ENCODE assay signal across 7 mouse cellular contexts in genomic region chr12:108005816-108006626, GRCm38 (mm10). TPM values are rescaled to one million over a fixed set of nuclear protein-coding genes. Genes with fewer than 3 reads are reported as not detected.
DNase-seq lines count a peak whose midpoint lies in the region; ATAC-seq and TF ChIP-seq lines count a peak whose summit lies in the region.

No protein-coding gene starts in this region.

- 1% methylated on average over 56 of the region's 56 CpGs for WGBS in heart, embryonic 10.5 days
- 1% methylated on average over 47 of the region's 56 CpGs for WGBS in kidney, embryonic 14.5 days
- WGBS in liver, embryonic 11.5 days, result 2% methylated on average over 48 of the region's 56 CpGs
- 6% methylated on average over 56 of the region's 56 CpGs for WGBS in olfactory bulb, adult 2 months

- peak; percentile 75 for ATAC-seq in kidney, embryonic 14.5 days (ENCODE audit: low FRiP score, low TSS enrichment)
- ATAC-seq in liver, embryonic 11.5 days (replicated peaks; ENCODE audit: low FRiP score), result peak; percentile 51

- peaks cover 53% of the 10 kb centered on the region for H3K27me3 ChIP-seq in heart, embryonic 10.5 days (ENCODE audit: insufficient read depth, poor library complexity, severe bottlenecking)
- peaks cover 25% of the 10 kb centered on the region for H3K27me3 ChIP-seq in kidney, embryonic 14.5 days (ENCODE audit: control insufficient read depth, insufficient read depth, low read length)
- peaks cover 66% of the 10 kb centered on the region for H3K27me3 ChIP-seq in liver, embryonic 11.5 days (replicated peaks; ENCODE audit: control insufficient read depth, insufficient read depth, low read length)

- TF ChIP-seq POLR2A in olfactory bulb, adult 2 months (IDR thresholded peaks at IDR 0.05; ENCODE audit: insufficient read depth, low read depth, low read length), result 0 out of 2 replicates have a peak, but pooled peaks have one; percentile 42

- H3K4me1 ChIP-seq in heart, embryonic 10.5 days, result peaks cover 26% of the 10 kb centered on the region
- H3K4me1 ChIP-seq in kidney, embryonic 14.5 days (ENCODE audit: control insufficient read depth, insufficient read depth, low read length), result peaks cover 15% of the 10 kb centered on the region
- H3K4me1 ChIP-seq in liver, embryonic 11.5 days (replicated peaks; ENCODE audit: control insufficient read depth, insufficient read depth, low read length), result peaks cover 2% of the 10 kb centered on the region; the same call in 1 of the 2 replicates
- peaks cover 39% of the 10 kb centered on the region for H3K4me1 ChIP-seq in olfactory bulb, adult 2 months (ENCODE audit: control insufficient read depth, insufficient read depth, low read length)

- peak; percentile 11 for DNase-seq in adrenal gland, adult 8-10 months
- peak; percentile 94 for DNase-seq in embryo, embryonic 10 days (ENCODE audit: low spot score)
- peak; percentile 92 for DNase-seq in heart, embryonic 10.5 days (ENCODE audit: low spot score)
- DNase-seq in liver, embryonic 11.5 days (ENCODE audit: low spot score), result peak; percentile 64
- DNase-seq in thymus, postnatal 4 days, result peak; percentile 84

- TF ChIP-seq CTCF in olfactory bulb, adult 2 months (IDR thresholded peaks at IDR 0.05; ENCODE audit: insufficient read depth, low read depth, low read length), result no peak

- H3K4me3 ChIP-seq in heart, embryonic 10.5 days, result peak overlapping the region; percentile 74
- H3K4me3 ChIP-seq in kidney, embryonic 14.5 days (ENCODE audit: low read length), result peak overlapping the region; percentile 40
- H3K4me3 ChIP-seq in liver, embryonic 11.5 days (ENCODE audit: low read depth, low read length), result peak overlapping the region; percentile 34
- H3K4me3 ChIP-seq in olfactory bulb, adult 2 months (ENCODE audit: insufficient read depth, low read depth, low read length), result peak overlapping the region; percentile 37

- H3K4me2 ChIP-seq in kidney, embryonic 14.5 days (replicated peaks; ENCODE audit: low read depth, low read length), result peak overlapping the region; percentile 97
- peak overlapping the region; percentile 77 for H3K4me2 ChIP-seq in liver, embryonic 11.5 days

- peak overlapping the region; percentile 71 for H3K27ac ChIP-seq in heart, embryonic 10.5 days
- H3K27ac ChIP-seq in kidney, embryonic 14.5 days (ENCODE audit: low read depth, low read length), result no peak overlapping the region
- H3K27ac ChIP-seq in liver, embryonic 11.5 days (ENCODE audit: low read depth, low read length), result no peak overlapping the region
- peak overlapping the region; percentile 64 for H3K27ac ChIP-seq in olfactory bulb, adult 2 months (ENCODE audit: insufficient read depth, low read depth, low read length)

- no peaks in the 10 kb centered on the region for H3K36me3 ChIP-seq in heart, embryonic 10.5 days
- H3K36me3 ChIP-seq in kidney, embryonic 14.5 days (ENCODE audit: control insufficient read depth, insufficient read depth, low read length), result no peaks in the 10 kb centered on the region
- H3K36me3 ChIP-seq in liver, embryonic 11.5 days (ENCODE audit: control insufficient read depth, insufficient read depth, low read length), result no peaks in the 10 kb centered on the region

- H3K9me3 ChIP-seq in heart, embryonic 10.5 days, result no peaks in the 10 kb centered on the region
- no peaks in the 10 kb centered on the region for H3K9me3 ChIP-seq in kidney, embryonic 14.5 days (ENCODE audit: control insufficient read depth, low read length)
- no peaks in the 10 kb centered on the region for H3K9me3 ChIP-seq in liver, embryonic 11.5 days (ENCODE audit: control insufficient read depth, low read length)

- peak overlapping the region; percentile 45; the same call in 1 of the 2 replicates for H3K9ac ChIP-seq in kidney, embryonic 14.5 days (ENCODE audit: low read depth, low read length)
- no peak overlapping the region for H3K9ac ChIP-seq in liver, embryonic 11.5 days (ENCODE audit: low read depth, low read length)

RNA-seq across cellular contexts. Expression of gene Bcl11b, which starts 2.6 kb away (rescaled TPM):
- under 1 TPM; 0.17 to 0.80 (median 0.55) TPM for total RNA-seq in adrenal gland, adult 8-10 months (2022)
- polyA plus RNA-seq in heart, embryonic 10.5 days (2016; fragmentation: Nextera tagmentation; extraction: Ambion mirVana), result 3.1 and 3.3 TPM in 2 replicates
- polyA plus RNA-seq in kidney, embryonic 14.5 days (2014; fragmentation: Nextera tagmentation; extraction: Ambion mirVana), result 3.5 and 5.3 TPM in 2 replicates
- polyA plus RNA-seq in liver, embryonic 11.5 days (2014; fragmentation: Nextera tagmentation; extraction: Ambion mirVana), result 0.53 and 0.90 TPM in 2 replicates
- polyA plus RNA-seq in olfactory bulb, adult 2 months (2012; ENCODE audit: insufficient read depth, insufficient read length, low replicate concordance, missing spikeins), result 49.8 and 56.3 TPM in 2 replicates

Comparison
In these comparisons a context has a peak if more than half of its experiments do, and no peak if none do; other contexts are left out.
1. DNase-seq: peak in every context shown above with its lines; median percentile 94 in embryo, embryonic 10 days; 92 in heart, embryonic 10.5 days; 84 in thymus, postnatal 4 days; 64 in liver, embryonic 11.5 days; 11 in adrenal gland, adult 8-10 months.
2. H3K27ac ChIP-seq: peak in heart, embryonic 10.5 days (single experiment) and olfactory bulb, adult 2 months (single experiment); none in kidney, embryonic 14.5 days (single experiment) and liver, embryonic 11.5 days (single experiment).
3. Peak in every context shown above with its lines, with median percentiles within 50 percentile points of each other: H3K4me3 ChIP-seq.